Mouse (Mus musculus): ENCODE measurements around the gene Cyth2.

Gene Cyth2

GRCm38 (mm10) chr7:45785388-45786135 lies 28.8 kb downstream of the Cyth2 start:
- no peak for DNase-seq (ENCODE audit: low read depth, low spot score)

GRCm38 (mm10) chr7:45784524-45785372 lies 29.6 kb downstream of the Cyth2 start, which contains the start of gene Sult2b1:
Sult2b1 (minus strand) TSS chr7:45784669.
- DNase-seq (ENCODE audit: low read depth, low spot score): peak; percentile 94

- DNase-seq (ENCODE audit: low read depth, low spot score): peak; percentile 61
Observed at GRCm38 (mm10) chr7:45783511-45784091, 30.8 kb downstream of the Cyth2 start, which contains the start of gene Lmtk3. Lmtk3 (plus strand) TSS chr7:45783738.

- no peak for DNase-seq (ENCODE audit: low read depth, low spot score)
Observed at GRCm38 (mm10) chr7:45782271-45782670, 32.1 kb downstream of the Cyth2 start.

GRCm38 (mm10) chr7:45779081-45779641 lies 35.2 kb downstream of the Cyth2 start:
- DNase-seq (ENCODE audit: low read depth, low spot score): no peak

- no peak for DNase-seq (ENCODE audit: low read depth, low spot score)
Observed at GRCm38 (mm10) chr7:45775237-45775636, 39.1 kb downstream of the Cyth2 start.

- DNase-seq (ENCODE audit: low read depth, low spot score): no peak
Observed at GRCm38 (mm10) chr7:45771101-45771500, 43.3 kb downstream of the Cyth2 start.

- DNase-seq (ENCODE audit: low read depth, low spot score): no peak
Observed at GRCm38 (mm10) chr7:45770427-45771082, 43.8 kb downstream of the Cyth2 start.

- no peak for DNase-seq (ENCODE audit: low read depth, low spot score)
Observed at GRCm38 (mm10) chr7:45767500-45767899, 46.9 kb downstream of the Cyth2 start.

- no peak for DNase-seq (ENCODE audit: low read depth, low spot score)
Observed at GRCm38 (mm10) chr7:45766764-45767163, 47.6 kb downstream of the Cyth2 start.

GRCm38 (mm10) chr7:45765995-45766394 lies 48.4 kb downstream of the Cyth2 start:
- no peak for DNase-seq (ENCODE audit: low read depth, low spot score)

- no peak for DNase-seq (ENCODE audit: low read depth, low spot score)
Observed at GRCm38 (mm10) chr7:45760151-45760550, 54.2 kb downstream of the Cyth2 start.

GRCm38 (mm10) chr7:45759400-45759799 lies 55.0 kb downstream of the Cyth2 start:
- peak; percentile 26 for DNase-seq (ENCODE audit: low read depth, low spot score)

Measured in forelimb bud, embryonic 11.5 days (tissue).